Mouse (Mus musculus): Measurements from ENCODE around the gene Hhat.

DNA sequence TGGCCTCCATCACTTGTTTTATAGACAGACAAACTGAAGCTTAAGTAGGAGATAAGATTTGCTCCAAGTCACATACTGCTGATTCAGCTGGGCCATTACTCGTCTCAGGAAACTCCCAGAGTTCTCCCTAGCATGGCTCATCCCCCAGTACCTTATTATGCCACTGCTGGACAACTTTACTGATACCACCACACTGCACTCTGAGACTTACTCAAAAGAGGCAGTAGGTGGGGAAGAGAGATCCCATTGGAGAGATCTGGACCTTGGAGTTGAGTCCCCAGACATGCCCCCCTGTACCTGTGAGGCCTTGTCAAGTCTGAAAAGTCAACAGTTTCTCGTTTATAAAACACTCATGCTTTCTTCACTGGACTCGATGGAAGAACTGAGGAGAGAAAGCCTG is 131.8 kb downstream of the Hhat start:
- TF ChIP-seq GATA1 (IDR thresholded peaks at IDR 0.05; ENCODE audit: low read length) = no peak
- TF ChIP-seq TAL1 (IDR thresholded peaks at IDR 0.05; ENCODE audit: low read length) = no peak

Data from erythroblast, embryonic 14.5 days (primary cell).